Mouse (Mus musculus): ENCODE results near the gene Exph5. TPM values are rescaled to one million over a fixed set of nuclear protein-coding genes. Genes with fewer than 3 reads are reported as not detected.

Gene Exph5
- polyA plus RNA-seq, 1 experiment from 2014 or later, result 7.2 TPM

- Histone ChIP-seq H3K9me3 (ENCODE audit: low read length) (0 out of 2 replicates have a peak, but pooled peaks cover 3% of the 10 kb centered on the region), H3K4me1 (ENCODE audit: insufficient read depth, low read depth, low read length) (no peaks in the 10 kb centered on the region), H3K27me3 (replicated peaks; ENCODE audit: insufficient read depth, low read length) (no peaks in the 10 kb centered on the region), H3K36me3 (ENCODE audit: insufficient read depth, low read length) (0 out of 2 replicates have a peak, but pooled peaks cover 4% of the 10 kb centered on the region), H3K4me3 (ENCODE audit: low read depth, low read length) (no peak overlapping the region), H3K4me2 (replicated peaks; ENCODE audit: low read depth, low read length) (no peak overlapping the region), H3K27ac (ENCODE audit: low read length) (no peak overlapping the region), H3K9ac (replicated peaks; ENCODE audit: low read depth) (no peak overlapping the region)
- 64% methylated on average over 6 of the region's 6 CpGs for WGBS
- ATAC-seq (no peak), DNase-seq (ENCODE audit: low spot score) (no peak)
- no peak for TF ChIP-seq CTCF (IDR thresholded peaks at IDR 0.05)
- TF ChIP-seq EP300 (IDR thresholded peaks at IDR 0.05), result no peak
Measured at GRCm38 (mm10) chr9:53346402-53346801, 44.9 kb downstream of the Exph5 start.

GRCm38 (mm10) chr9:53349211-53349610, 47.7 kb downstream of the Exph5 start:
- Histone ChIP-seq H3K9ac (replicated peaks; ENCODE audit: low read depth) (no peak overlapping the region), H3K27me3 (replicated peaks; ENCODE audit: insufficient read depth, low read length) (no peaks in the 10 kb centered on the region), H3K27ac (ENCODE audit: low read length) (no peak overlapping the region), H3K4me3 (ENCODE audit: low read depth, low read length) (no peak overlapping the region), H3K4me1 (ENCODE audit: insufficient read depth, low read depth, low read length) (no peaks in the 10 kb centered on the region), H3K36me3 (ENCODE audit: insufficient read depth, low read length) (0 out of 2 replicates have a peak, but pooled peaks cover 4% of the 10 kb centered on the region), H3K4me2 (replicated peaks; ENCODE audit: low read depth, low read length) (no peak overlapping the region), H3K9me3 (ENCODE audit: low read length) (0 out of 2 replicates have a peak, but pooled peaks cover 3% of the 10 kb centered on the region)
- TF ChIP-seq EP300 (IDR thresholded peaks at IDR 0.05) (no peak), CTCF (IDR thresholded peaks at IDR 0.05) (no peak)
- DNase-seq (ENCODE audit: low spot score) (no peak), ATAC-seq (no peak)
- 65% methylated on average over 1 of the region's 1 CpGs for WGBS

GRCm38 (mm10) chr9:53350331-53350730, 48.9 kb downstream of the Exph5 start:
- no peak overlapping the region for H3K9ac ChIP-seq (replicated peaks; ENCODE audit: low read depth)
- no peak for ATAC-seq
- no peak overlapping the region for H3K4me3 ChIP-seq (ENCODE audit: low read depth, low read length)
- no peaks in the 10 kb centered on the region for H3K27me3 ChIP-seq (replicated peaks; ENCODE audit: insufficient read depth, low read length)
- 0 out of 2 replicates have a peak, but pooled peaks cover 3% of the 10 kb centered on the region for H3K9me3 ChIP-seq (ENCODE audit: low read length)
- no peak for DNase-seq (ENCODE audit: low spot score)
- no peak overlapping the region for H3K4me2 ChIP-seq (replicated peaks; ENCODE audit: low read depth, low read length)
- no peak for TF ChIP-seq EP300 (IDR thresholded peaks at IDR 0.05)
- H3K36me3 ChIP-seq (ENCODE audit: insufficient read depth, low read length), result 0 out of 2 replicates have a peak, but pooled peaks cover 4% of the 10 kb centered on the region
- no peaks in the 10 kb centered on the region for H3K4me1 ChIP-seq (ENCODE audit: insufficient read depth, low read depth, low read length)
- H3K27ac ChIP-seq (ENCODE audit: low read length), result no peak overlapping the region
- WGBS, result 88% methylated on average over 2 of the region's 2 CpGs

GRCm38 (mm10) chr9:53351899-53352298, 50.4 kb downstream of the Exph5 start:
- Histone ChIP-seq H3K4me1 (ENCODE audit: insufficient read depth, low read depth, low read length) (no peaks in the 10 kb centered on the region; the same call in 1 of the 2 replicates), H3K9ac (replicated peaks; ENCODE audit: low read depth) (no peak overlapping the region), H3K27ac (ENCODE audit: low read length) (no peak overlapping the region), H3K4me3 (ENCODE audit: low read depth, low read length) (no peak overlapping the region), H3K36me3 (ENCODE audit: insufficient read depth, low read length) (0 out of 2 replicates have a peak, but pooled peaks cover 4% of the 10 kb centered on the region), H3K9me3 (ENCODE audit: low read length) (0 out of 2 replicates have a peak, but pooled peaks cover 3% of the 10 kb centered on the region), H3K4me2 (replicated peaks; ENCODE audit: low read depth, low read length) (no peak overlapping the region), H3K27me3 (replicated peaks; ENCODE audit: insufficient read depth, low read length) (no peaks in the 10 kb centered on the region)
- TF ChIP-seq CTCF (IDR thresholded peaks at IDR 0.05), result no peak
- TF ChIP-seq EP300 (IDR thresholded peaks at IDR 0.05), result no peak
- WGBS, result 83% methylated on average over 6 of the region's 6 CpGs
- no peak for DNase-seq (ENCODE audit: low spot score)
- ATAC-seq, result no peak

- Histone ChIP-seq H3K4me1 (ENCODE audit: insufficient read depth, low read depth, low read length) (no peaks in the 10 kb centered on the region; the same call in 1 of the 2 replicates), H3K27me3 (replicated peaks; ENCODE audit: insufficient read depth, low read length) (no peaks in the 10 kb centered on the region), H3K36me3 (ENCODE audit: insufficient read depth, low read length) (0 out of 2 replicates have a peak, but pooled peaks cover 4% of the 10 kb centered on the region), H3K4me2 (replicated peaks; ENCODE audit: low read depth, low read length) (no peak overlapping the region), H3K9ac (replicated peaks; ENCODE audit: low read depth) (no peak overlapping the region), H3K9me3 (ENCODE audit: low read length) (0 out of 2 replicates have a peak, but pooled peaks cover 3% of the 10 kb centered on the region), H3K4me3 (ENCODE audit: low read depth, low read length) (no peak overlapping the region), H3K27ac (ENCODE audit: low read length) (no peak overlapping the region)
- WGBS, result 87% methylated on average over 5 of the region's 5 CpGs
- ATAC-seq (no peak), DNase-seq (ENCODE audit: low spot score) (no peak)
- TF ChIP-seq CTCF (IDR thresholded peaks at IDR 0.05), result no peak
- no peak for TF ChIP-seq EP300 (IDR thresholded peaks at IDR 0.05)
Measured at GRCm38 (mm10) chr9:53353161-53353560, 51.7 kb downstream of the Exph5 start.

- peak overlapping the region; percentile 51 for H3K4me2 ChIP-seq (replicated peaks; ENCODE audit: low read depth, low read length)
- TF ChIP-seq CTCF (IDR thresholded peaks at IDR 0.05), result no peak
- peak; percentile 97 for TF ChIP-seq EP300 (IDR thresholded peaks at IDR 0.05)
- peak overlapping the region; percentile 26; the same call in 1 of the 2 replicates for H3K4me3 ChIP-seq (ENCODE audit: low read depth, low read length)
- H3K9ac ChIP-seq (replicated peaks; ENCODE audit: low read depth), result no peak overlapping the region; the same call in 1 of the 2 replicates
- H3K36me3 ChIP-seq (ENCODE audit: insufficient read depth, low read length), result no peaks in the 10 kb centered on the region
- H3K27ac ChIP-seq (ENCODE audit: low read length), result peak overlapping the region; percentile 84
- ATAC-seq, result peak; percentile 98
- H3K27me3 ChIP-seq (replicated peaks; ENCODE audit: insufficient read depth, low read length), result no peaks in the 10 kb centered on the region
- no peaks in the 10 kb centered on the region; the same call in 1 of the 2 replicates for H3K4me1 ChIP-seq (ENCODE audit: insufficient read depth, low read depth, low read length)
- H3K9me3 ChIP-seq (ENCODE audit: low read length), result no peaks in the 10 kb centered on the region
- WGBS, result 23% methylated on average over 14 of the region's 14 CpGs
- peak; percentile 92 for DNase-seq (ENCODE audit: low spot score)
Measured at GRCm38 (mm10) chr9:53356219-53357155, 55.0 kb downstream of the Exph5 start.
